Mouse (Mus musculus) CH12.LX (cell line): ENCODE results near the gene Cacng2.

Source experiments
- EP300 ChIP-seq: IDR thresholded peaks from 2 replicates; pipeline ENCODE4 v1.6.1; 2011; ENCODE audit warnings: low read length, improper control_type of control experiment
- POLR2A ChIP-seq: IDR thresholded peaks from 2 replicates; pipeline ENCODE4 v1.6.1; 2011; ENCODE audit warnings: low read depth, mild to moderate bottlenecking, improper control_type of control experiment, low read length
- RAD21 ChIP-seq: IDR thresholded peaks from 2 replicates; pipeline ENCODE4 v1.6.1; 2011; ENCODE audit warnings: low read depth, mild to moderate bottlenecking, low read length, improper control_type of control experiment, moderate library complexity

DNA sequence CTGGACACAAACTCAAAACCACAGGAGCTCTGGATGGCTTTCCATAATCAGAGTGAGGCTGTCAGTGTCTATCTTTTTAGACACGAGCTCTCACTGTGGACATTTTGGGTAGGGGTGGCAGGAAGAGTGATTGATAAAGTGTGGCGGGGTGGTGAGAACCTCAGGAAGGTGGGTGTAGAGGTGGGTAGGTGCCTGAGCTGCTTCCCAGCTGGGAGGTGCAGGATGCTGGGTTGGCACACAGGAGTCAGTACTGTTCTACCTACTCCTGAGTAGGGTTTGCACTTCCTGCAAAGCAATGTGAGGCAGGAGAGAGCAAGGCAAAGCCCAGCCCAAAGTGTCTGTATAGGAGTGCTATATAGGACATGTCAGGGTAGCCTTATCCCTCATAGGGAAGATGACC is 69.9 kb downstream of the Cacng2 start:
- no peak for TF ChIP-seq RAD21
- no peak for TF ChIP-seq EP300
- TF ChIP-seq POLR2A, result no peak
